Mouse (Mus musculus): ENCODE results near the gene Msx2.

- no peak for TF ChIP-seq POLR2A (IDR thresholded peaks at IDR 0.05; ENCODE audit: low read depth, low read length)
- TF ChIP-seq CTCF (conservative IDR thresholded peaks at IDR 0.05; ENCODE audit: insufficient read depth, insufficient read length, low read depth, low read length), result no peak
Measured at GRCm38 (mm10) chr13:53521468-53521867, 48.6 kb upstream of the Msx2 start.

Data from kidney, adult 2 months (tissue).